Mouse (Mus musculus): ENCODE data around the gene Rtl8b.
"Not testable (repeated sequence)": the region's sequence is repeated elsewhere in the genome, so short reads cannot be mapped to it uniquely, and the experiment has no call there.

DNA sequence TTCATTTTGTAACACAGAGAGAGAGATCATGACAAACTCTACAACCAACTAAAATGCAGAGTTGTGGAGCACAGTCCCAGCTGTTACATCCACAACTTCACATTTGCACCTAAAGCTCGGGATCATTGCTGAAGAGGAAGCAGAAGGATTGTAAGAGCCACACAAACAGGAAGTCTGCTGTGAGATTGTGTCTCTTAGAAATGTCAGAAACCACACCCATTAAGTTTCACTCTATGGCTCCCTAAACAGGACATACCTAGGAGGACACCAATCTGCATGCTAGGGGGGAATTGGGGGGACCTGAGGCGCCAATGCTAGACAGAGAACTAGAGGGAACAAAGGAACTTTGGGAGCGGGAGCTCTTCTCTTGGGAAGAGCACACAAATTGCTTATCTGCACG is 17.3 kb downstream of the Rtl8b start:
- TF ChIP-seq POLR2A, CTCF (IDR thresholded peaks at IDR 0.05; ENCODE audit: insufficient read depth, low read depth, low read length): not testable (repeated sequence)

Data from olfactory bulb, adult 2 months (tissue).